Mouse (Mus musculus) embryonic fibroblast, embryonic 13.5 days (primary cell): ENCODE results near the gene Ccdc78.
"Not testable (repeated sequence)": the region's sequence is repeated elsewhere in the genome, so short reads cannot be mapped to it uniquely, and the experiment has no call there.

ENCODE experiments used
- CTCF ChIP-seq: IDR thresholded peaks from 2 replicates; pipeline ENCODE4 v1.5.1; 2011; ENCODE audit warnings: mild to moderate bottlenecking, control low read depth, low read length, moderate library complexity, borderline replicate concordance; ENCODE audit not compliant: insufficient read depth
- POLR2A ChIP-seq: IDR thresholded peaks from 2 replicates; pipeline ENCODE4 v1.6.1; 2011; ENCODE audit warnings: low read depth, mild to moderate bottlenecking, control low read depth, low read length, moderate library complexity

- TF ChIP-seq POLR2A, CTCF: not testable (repeated sequence)
These were observed 44.9 kb upstream of the Ccdc78 start for GRCm38 (mm10) chr17:25741471-25741870.
